Mouse (Mus musculus): ENCODE data around the gene Hnrnpa3. TPM values are rescaled to one million over a fixed set of nuclear protein-coding genes. Genes with fewer than 3 reads are reported as not detected.

Gene Hnrnpa3
- polyA plus RNA-seq, 1 experiment from 2014 or later = 230 TPM

- 23% methylated on average over 1 of the region's 1 CpGs for WGBS
- H3K27ac ChIP-seq (ENCODE audit: low read depth) = no peak overlapping the region
- peaks cover 12% of the 10 kb centered on the region for H3K4me1 ChIP-seq (replicated peaks; ENCODE audit: control insufficient read depth, insufficient read depth, low read length)
- no peak overlapping the region for H3K4me3 ChIP-seq (ENCODE audit: low read depth, low read length)
- peaks cover 6% of the 10 kb centered on the region; the same call in 1 of the 2 replicates for H3K9me3 ChIP-seq (ENCODE audit: control insufficient read depth, low read length)
- no peak overlapping the region for H3K4me2 ChIP-seq (ENCODE audit: low read length)
- H3K27me3 ChIP-seq (replicated peaks; ENCODE audit: control insufficient read depth, insufficient read depth, low read length) = no peaks in the 10 kb centered on the region
- H3K9ac ChIP-seq (ENCODE audit: low read length) = no peak overlapping the region
- DNase-seq (ENCODE audit: low spot score) = peak; percentile 52
- H3K36me3 ChIP-seq (ENCODE audit: control insufficient read depth, insufficient read depth, low read length) = no peaks in the 10 kb centered on the region
- no peak for ATAC-seq (replicated peaks; ENCODE audit: low FRiP score, low TSS enrichment, low read depth)
These were observed 48.4 kb downstream of the Hnrnpa3 start for GRCm38 (mm10) chr2:75707420-75707819.

GRCm38 (mm10) chr2:75713083-75713482, 54.0 kb downstream of the Hnrnpa3 start:
- peaks cover 3% of the 10 kb centered on the region; the same call in 1 of the 2 replicates for H3K4me1 ChIP-seq (replicated peaks; ENCODE audit: control insufficient read depth, insufficient read depth, low read length)
- no peaks in the 10 kb centered on the region for H3K27me3 ChIP-seq (replicated peaks; ENCODE audit: control insufficient read depth, insufficient read depth, low read length)
- H3K4me2 ChIP-seq (ENCODE audit: low read length) = no peak overlapping the region
- H3K27ac ChIP-seq (ENCODE audit: low read depth) = no peak overlapping the region
- WGBS = 92% methylated on average over 3 of the region's 3 CpGs
- DNase-seq (ENCODE audit: low spot score) (peak; percentile 23), ATAC-seq (replicated peaks; ENCODE audit: low FRiP score, low TSS enrichment, low read depth) (no peak)
- H3K9ac ChIP-seq (ENCODE audit: low read length) = no peak overlapping the region
- no peak overlapping the region for H3K4me3 ChIP-seq (ENCODE audit: low read depth, low read length)
- no peaks in the 10 kb centered on the region for H3K36me3 ChIP-seq (ENCODE audit: control insufficient read depth, insufficient read depth, low read length)
- peaks cover 6% of the 10 kb centered on the region; the same call in 1 of the 2 replicates for H3K9me3 ChIP-seq (ENCODE audit: control insufficient read depth, low read length)

DNA sequence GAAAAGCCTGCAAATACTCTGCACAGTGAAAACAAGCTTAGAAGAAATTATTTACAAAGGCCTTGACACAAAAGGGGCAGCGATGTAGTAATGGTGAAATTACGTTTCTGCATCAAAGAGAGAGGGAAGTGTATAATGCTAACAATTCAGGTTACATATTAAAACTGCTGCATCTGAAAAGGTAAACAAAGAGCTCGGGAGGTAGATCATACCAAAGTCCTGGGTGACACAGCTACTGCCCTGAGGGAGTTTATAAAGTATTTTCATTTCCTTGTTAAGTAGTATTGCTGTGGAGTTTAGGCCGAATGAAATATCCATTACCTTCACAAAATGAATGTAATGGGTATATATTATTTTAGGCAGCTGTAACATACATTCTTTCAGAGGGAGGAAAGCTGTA, 55.7 kb downstream of the Hnrnpa3 start:
- peaks cover 3% of the 10 kb centered on the region; the same call in 1 of the 2 replicates for H3K4me1 ChIP-seq (replicated peaks; ENCODE audit: control insufficient read depth, insufficient read depth, low read length)
- H3K4me2 ChIP-seq (ENCODE audit: low read length) = no peak overlapping the region
- no peaks in the 10 kb centered on the region for H3K27me3 ChIP-seq (replicated peaks; ENCODE audit: control insufficient read depth, insufficient read depth, low read length)
- ATAC-seq (replicated peaks; ENCODE audit: low FRiP score, low TSS enrichment, low read depth) = no peak
- no peak overlapping the region for H3K9ac ChIP-seq (ENCODE audit: low read length)
- H3K4me3 ChIP-seq (ENCODE audit: low read depth, low read length) = no peak overlapping the region
- no peak for DNase-seq (ENCODE audit: low spot score)
- no peak overlapping the region for H3K27ac ChIP-seq (ENCODE audit: low read depth)
- no peaks in the 10 kb centered on the region for H3K9me3 ChIP-seq (ENCODE audit: control insufficient read depth, low read length)
- no peaks in the 10 kb centered on the region for H3K36me3 ChIP-seq (ENCODE audit: control insufficient read depth, insufficient read depth, low read length)
- WGBS = 53% methylated on average over 4 of the region's 4 CpGs

GRCm38 (mm10) chr2:75716046-75717016, 57.3 kb downstream of the Hnrnpa3 start:
- H3K36me3 ChIP-seq (ENCODE audit: control insufficient read depth, insufficient read depth, low read length) = no peaks in the 10 kb centered on the region
- H3K27ac ChIP-seq (ENCODE audit: low read depth) = peak overlapping the region; percentile 51; the same call in 1 of the 2 replicates
- H3K9ac ChIP-seq (ENCODE audit: low read length) = no peak overlapping the region
- no peak for DNase-seq (ENCODE audit: low spot score)
- no peak overlapping the region for H3K4me2 ChIP-seq (ENCODE audit: low read length)
- H3K4me3 ChIP-seq (ENCODE audit: low read depth, low read length) = no peak overlapping the region
- no peaks in the 10 kb centered on the region for H3K9me3 ChIP-seq (ENCODE audit: control insufficient read depth, low read length)
- H3K27me3 ChIP-seq (replicated peaks; ENCODE audit: control insufficient read depth, insufficient read depth, low read length) = no peaks in the 10 kb centered on the region
- peak; percentile 73 for ATAC-seq (replicated peaks; ENCODE audit: low FRiP score, low TSS enrichment, low read depth)
- H3K4me1 ChIP-seq (replicated peaks; ENCODE audit: control insufficient read depth, insufficient read depth, low read length) = peaks cover 3% of the 10 kb centered on the region; the same call in 1 of the 2 replicates
- 49% methylated on average over 12 of the region's 12 CpGs for WGBS

Small RNA genes within 50 kb of the gene (microRNA-seq; reads per million reads assigned to microRNA genes)
- not detected for gene Gm24574

Other genes with a start within 250 kb of the Hnrnpa3 start
- 69.4 and 71.7 TPM in 2 replicates for gene Nfe2l2, start 45.4 kb downstream of the Hnrnpa3 start, polyA plus RNA-seq (2014; fragmentation: Nextera tagmentation; extraction: Ambion mirVana)
- 35.6 and 38.4 TPM in 2 replicates for gene Agps, start 172.9 kb downstream of the Hnrnpa3 start, polyA plus RNA-seq (2014; fragmentation: Nextera tagmentation; extraction: Ambion mirVana)

Measured in intestine, embryonic 14.5 days (tissue).